Mouse (Mus musculus) E14TG2a.4 (cell line): Measurements from ENCODE around the gene Osbpl10.
A peak's percentile ranks its signal among the peaks of the same experiment; 100 is the strongest.

Source experiments
- H3K27me3 ChIP-seq: 2 replicates; pipeline ENCODE4 v1.6.1; 2014; ENCODE audit warnings: low read length, control low read depth; ENCODE audit not compliant: insufficient read depth
- H3K36me3 ChIP-seq: 2 replicates; pipeline ENCODE4 v1.6.1; 2014; ENCODE audit warnings: low read length, control low read depth; ENCODE audit not compliant: insufficient read depth
- H3K4me1 ChIP-seq: replicated peaks from 2 replicates; pipeline ENCODE4 v1.6.1; 2014; ENCODE audit warnings: low read depth, low read length, control low read depth
- H3K4me3 ChIP-seq: replicated peaks from 2 replicates; pipeline ENCODE4 v1.5.1; 2014; ENCODE audit warnings: mild to moderate bottlenecking, low read length
- H3K9me3 ChIP-seq: 2 replicates; pipeline ENCODE4 v1.6.1; 2014; ENCODE audit warnings: low read length, control low read depth
- CTCF ChIP-seq: conservative IDR thresholded peaks from 2 replicates; pipeline ENCODE4 v1.5.1; 2014; ENCODE audit warnings: low read length
- NANOG ChIP-seq: IDR thresholded peaks from 2 replicates; pipeline ENCODE4 v1.6.1; 2014; ENCODE audit warnings: borderline replicate concordance, low read length, mixed read lengths
- POU5F1 ChIP-seq: IDR thresholded peaks from 2 replicates; pipeline ENCODE4 v1.6.1; 2014; ENCODE audit warnings: low read length, borderline replicate concordance

The Osbpl10 gene

DNA sequence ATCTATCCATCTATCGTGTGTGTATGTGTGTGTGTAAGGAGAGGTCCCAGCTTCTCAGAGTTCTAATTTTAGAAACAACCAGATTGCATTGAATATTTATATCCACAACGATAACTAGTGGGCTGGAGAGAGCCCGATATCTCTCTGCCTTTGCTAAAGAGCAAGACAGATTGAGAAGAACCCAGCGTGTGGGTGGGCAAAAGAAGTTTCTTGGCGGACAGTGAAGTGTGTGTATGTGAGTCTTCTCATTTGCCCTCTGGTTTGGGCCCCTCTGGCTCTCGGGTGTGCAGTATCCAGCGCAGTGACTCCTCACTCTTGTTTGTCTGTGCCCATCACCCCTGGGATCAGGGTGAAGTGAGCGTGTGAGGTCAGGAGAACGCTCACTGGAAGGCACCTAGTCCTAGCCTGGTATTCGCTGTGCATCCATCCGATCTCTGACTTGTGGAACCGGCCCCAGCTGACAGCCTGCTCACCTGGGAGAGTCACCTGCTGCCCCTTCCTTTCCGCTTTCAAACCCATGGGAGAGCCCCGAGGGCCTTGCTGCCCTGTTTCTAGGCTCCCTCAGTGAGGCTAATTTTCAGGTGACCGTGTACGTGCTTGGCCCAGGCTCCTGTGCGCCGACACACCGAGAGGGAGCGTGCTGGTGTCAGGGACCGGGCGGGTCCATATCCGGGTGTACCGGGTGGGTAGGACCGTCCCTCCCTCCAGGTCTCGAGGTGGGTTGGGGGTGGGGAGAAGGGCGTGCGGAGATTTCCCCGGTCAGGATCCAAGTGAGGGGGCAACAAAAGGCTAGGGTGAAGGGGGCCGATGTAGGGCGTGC is 698 bp upstream of the Osbpl10 start:
- Histone ChIP-seq H3K27me3 (peaks cover 49% of the 10 kb centered on the region), H3K4me3 (peak overlapping the region; percentile 90), H3K9me3 (no peaks in the 10 kb centered on the region), H3K36me3 (no peaks in the 10 kb centered on the region), H3K4me1 (peaks cover 20% of the 10 kb centered on the region)
- TF ChIP-seq POU5F1 (no peak), NANOG (no peak), CTCF (no peak)

DNA sequence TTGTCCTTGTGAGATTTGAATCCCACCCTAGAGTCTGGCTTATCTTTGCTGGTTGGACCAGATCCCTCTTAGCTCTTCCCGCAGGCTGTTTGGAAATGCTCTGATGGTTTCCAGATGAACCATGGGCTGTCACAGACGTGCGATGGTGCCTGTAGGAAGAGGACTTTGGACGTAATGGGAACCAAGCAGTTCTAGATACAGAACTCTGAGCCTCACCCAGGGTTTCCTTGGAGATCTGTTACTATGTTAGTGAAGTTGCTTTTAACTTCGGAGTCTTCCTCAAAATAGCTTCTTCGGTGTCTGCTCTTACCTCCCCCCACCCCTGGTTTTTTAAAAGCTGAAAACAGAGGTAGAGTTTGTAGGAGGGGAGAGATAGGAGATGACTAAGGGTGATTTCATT is 1.6 kb downstream of the Osbpl10 start:
- peaks cover 26% of the 10 kb centered on the region for H3K4me1 ChIP-seq
- peaks cover 4% of the 10 kb centered on the region; the same call in 1 of the 2 replicates for H3K9me3 ChIP-seq
- H3K4me3 ChIP-seq: no peak overlapping the region
- peaks cover 49% of the 10 kb centered on the region for H3K27me3 ChIP-seq
- no peaks in the 10 kb centered on the region for H3K36me3 ChIP-seq
- no peak for TF ChIP-seq POU5F1

DNA sequence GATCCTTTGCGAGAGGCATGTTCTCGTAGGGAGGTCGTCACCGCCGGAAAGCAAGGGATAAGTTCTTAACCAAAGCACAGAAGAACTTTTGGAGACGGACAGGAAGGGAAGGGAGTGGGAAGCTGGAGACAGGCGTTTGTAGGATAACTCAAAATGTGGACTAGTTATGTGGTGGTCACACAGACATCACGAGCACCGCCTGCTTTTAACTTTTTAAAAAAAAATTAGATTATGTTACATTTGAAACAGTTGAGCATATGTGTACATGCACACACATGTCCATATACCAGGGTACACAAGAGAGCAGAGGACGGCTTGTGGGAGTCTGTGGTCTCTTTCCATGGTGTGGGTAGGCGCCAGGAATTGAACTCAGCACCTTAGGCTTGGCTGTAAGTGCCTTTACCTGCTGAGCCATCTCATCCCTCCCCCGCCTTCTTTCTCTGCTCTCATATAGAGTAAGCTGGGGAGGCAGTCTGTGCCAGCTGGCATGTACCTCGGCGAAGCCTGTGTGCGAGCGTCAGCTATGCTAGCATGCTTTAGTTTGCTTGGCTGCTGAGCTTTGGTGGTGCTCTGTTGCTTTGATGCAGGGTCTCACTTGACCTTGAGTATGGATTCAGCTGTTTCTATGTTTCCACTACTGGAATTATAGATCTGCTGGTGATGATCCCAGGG is 4.5 kb downstream of the Osbpl10 start, which contains the start of gene Rps27rt:
Rps27rt (minus strand) TSS at position 51 of the 672 bp plus-strand sequence.
- Histone ChIP-seq H3K4me3 (no peak within 1 kb of the TSS), H3K27me3 (peaks cover 27% of the 10 kb centered on the region), H3K9me3 (peaks cover 4% of the 10 kb centered on the region; the same call in 1 of the 2 replicates), H3K4me1 (peaks cover 36% of the 10 kb centered on the region), H3K36me3 (no peaks in the 10 kb centered on the region)
- TF ChIP-seq POU5F1: no peak
- no peak for TF ChIP-seq CTCF
- TF ChIP-seq NANOG: no peak

- Histone ChIP-seq H3K36me3 (no peaks in the 10 kb centered on the region), H3K4me3 (no peak overlapping the region; the same call in 1 of the 2 replicates)
- TF ChIP-seq CTCF: no peak
- no peak for TF ChIP-seq NANOG
- TF ChIP-seq POU5F1: no peak
Measured at GRCm38 (mm10) chr9:114985741-114986140, 7.4 kb downstream of the Osbpl10 start.

DNA sequence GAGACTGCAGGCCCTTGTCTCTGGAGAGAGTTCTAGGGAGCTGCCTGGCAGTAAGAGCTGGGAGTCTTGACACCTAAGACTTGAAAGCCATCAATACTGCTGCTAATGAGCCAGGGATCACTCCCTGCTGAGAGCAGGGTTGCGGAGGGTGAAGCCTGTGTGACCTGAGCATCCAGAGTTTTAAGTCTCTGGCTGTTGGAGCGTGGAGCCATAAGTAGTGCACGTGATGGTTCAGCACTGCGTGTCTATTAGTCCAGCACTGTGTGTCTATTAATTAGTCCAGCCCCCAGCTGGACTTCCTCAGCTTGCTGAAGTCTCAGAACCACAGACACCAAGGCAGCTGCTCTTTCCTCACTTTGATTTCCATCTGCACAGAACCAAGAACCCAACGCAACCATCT is 8.0 kb downstream of the Osbpl10 start:
- TF ChIP-seq NANOG (no peak), POU5F1 (no peak), CTCF (no peak)
- peaks cover 4% of the 10 kb centered on the region; the same call in 1 of the 2 replicates for H3K9me3 ChIP-seq

More at GRCm38 (mm10) chr9:114985741-114986140, 7.4 kb downstream of the Osbpl10 start:
- peaks cover 33% of the 10 kb centered on the region for H3K4me1 ChIP-seq
- peaks cover 4% of the 10 kb centered on the region; the same call in 1 of the 2 replicates for H3K9me3 ChIP-seq
- H3K27me3 ChIP-seq: peaks cover 3% of the 10 kb centered on the region

GRCm38 (mm10) chr9:114988029-114988428 is 9.7 kb downstream of the Osbpl10 start:
- TF ChIP-seq NANOG (no peak), POU5F1 (no peak), CTCF (no peak)
- no peaks in the 10 kb centered on the region for H3K27me3 ChIP-seq
- peaks cover 4% of the 10 kb centered on the region; the same call in 1 of the 2 replicates for H3K9me3 ChIP-seq
- H3K36me3 ChIP-seq: no peaks in the 10 kb centered on the region; the same call in 1 of the 2 replicates
- H3K4me3 ChIP-seq: no peak overlapping the region
- H3K4me1 ChIP-seq: peaks cover 37% of the 10 kb centered on the region

More for the DNA sequence above, 8.0 kb downstream of the Osbpl10 start:
- H3K4me1 ChIP-seq: peaks cover 34% of the 10 kb centered on the region
- H3K36me3 ChIP-seq: no peaks in the 10 kb centered on the region
- H3K4me3 ChIP-seq: no peak overlapping the region; the same call in 1 of the 2 replicates
- no peaks in the 10 kb centered on the region for H3K27me3 ChIP-seq

- H3K9me3 ChIP-seq: peaks cover 4% of the 10 kb centered on the region; the same call in 1 of the 2 replicates
- peaks cover 37% of the 10 kb centered on the region for H3K4me1 ChIP-seq
- no peaks in the 10 kb centered on the region for H3K27me3 ChIP-seq
- H3K36me3 ChIP-seq: no peaks in the 10 kb centered on the region; the same call in 1 of the 2 replicates
- TF ChIP-seq NANOG (no peak), POU5F1 (no peak), CTCF (no peak)
- no peak overlapping the region for H3K4me3 ChIP-seq
Measured at GRCm38 (mm10) chr9:114988610-114989327, 10.4 kb downstream of the Osbpl10 start.

GRCm38 (mm10) chr9:114990421-114990820 is 12.1 kb downstream of the Osbpl10 start:
- H3K9me3 ChIP-seq: no peaks in the 10 kb centered on the region
- no peaks in the 10 kb centered on the region for H3K27me3 ChIP-seq
- peaks cover 27% of the 10 kb centered on the region for H3K4me1 ChIP-seq
- H3K36me3 ChIP-seq: no peaks in the 10 kb centered on the region; the same call in 1 of the 2 replicates
- no peak for TF ChIP-seq CTCF
- no peak for TF ChIP-seq NANOG
- no peak for TF ChIP-seq POU5F1
- peak overlapping the region; percentile 29; the same call in 1 of the 2 replicates for H3K4me3 ChIP-seq
